Mouse (Mus musculus): ENCODE measurements around the gene Ppm1b.
A peak's percentile ranks its signal among the peaks of the same experiment; 100 is the strongest.
"Not testable (repeated sequence)": the region's sequence is repeated elsewhere in the genome, so short reads cannot be mapped to it uniquely, and the experiment has no call there.

The Ppm1b gene

GRCm38 (mm10) chr17:84956441-84956840 lies at the start of gene Ppm1b:
Gene Ppm1b (plus strand): TSS chr17:84956741.
- no peak for DNase-seq (ENCODE audit: low spot score)

- DNase-seq (ENCODE audit: low spot score) = no peak
Measured at GRCm38 (mm10) chr17:84921666-84922376, 34.7 kb upstream of the Ppm1b start.

GRCm38 (mm10) chr17:84924779-84925178 lies 31.8 kb upstream of the Ppm1b start:
- DNase-seq (ENCODE audit: low spot score) = no peak

GRCm38 (mm10) chr17:84926233-84926632 lies 30.3 kb upstream of the Ppm1b start:
- no peak for DNase-seq (ENCODE audit: low spot score)

- no peak for DNase-seq (ENCODE audit: low spot score)
Measured at GRCm38 (mm10) chr17:84927580-84927979, 29.0 kb upstream of the Ppm1b start.

- no peak for DNase-seq (ENCODE audit: low spot score)
Measured at GRCm38 (mm10) chr17:84932943-84933342, 23.6 kb upstream of the Ppm1b start.

GRCm38 (mm10) chr17:84933968-84934367 lies 22.6 kb upstream of the Ppm1b start:
- DNase-seq (ENCODE audit: low spot score) = no peak

- not testable (repeated sequence) for DNase-seq (ENCODE audit: low spot score)
Measured at GRCm38 (mm10) chr17:84935620-84936019, 20.9 kb upstream of the Ppm1b start.

GRCm38 (mm10) chr17:84936301-84936700 lies 20.2 kb upstream of the Ppm1b start:
- DNase-seq (ENCODE audit: low spot score) = no peak

- no peak for DNase-seq (ENCODE audit: low spot score)
Measured at GRCm38 (mm10) chr17:84936809-84937208, 19.7 kb upstream of the Ppm1b start.

- no peak for DNase-seq (ENCODE audit: low spot score)
Measured at GRCm38 (mm10) chr17:84937220-84937619, 19.3 kb upstream of the Ppm1b start.

GRCm38 (mm10) chr17:84938215-84938614 lies 18.3 kb upstream of the Ppm1b start:
- peak; percentile 29 for DNase-seq (ENCODE audit: low spot score)

GRCm38 (mm10) chr17:84940017-84940731 lies 16.4 kb upstream of the Ppm1b start:
- DNase-seq (ENCODE audit: low spot score) = no peak

GRCm38 (mm10) chr17:84941291-84941868 lies 15.2 kb upstream of the Ppm1b start:
- no peak for DNase-seq (ENCODE audit: low spot score)

- no peak for DNase-seq (ENCODE audit: low spot score)
Measured at GRCm38 (mm10) chr17:84942358-84943032, 14.0 kb upstream of the Ppm1b start.

- no peak for DNase-seq (ENCODE audit: low spot score)
Measured at GRCm38 (mm10) chr17:84943033-84943393, 13.5 kb upstream of the Ppm1b start.

- DNase-seq (ENCODE audit: low spot score) = no peak
Measured at GRCm38 (mm10) chr17:84944348-84944747, 12.2 kb upstream of the Ppm1b start.

- DNase-seq (ENCODE audit: low spot score) = no peak
Measured at GRCm38 (mm10) chr17:84952521-84952920, 4.0 kb upstream of the Ppm1b start.

- no peak for DNase-seq (ENCODE audit: low spot score)
Measured at GRCm38 (mm10) chr17:84953776-84954175, 2.8 kb upstream of the Ppm1b start.

- no peak for DNase-seq (ENCODE audit: low spot score)
Measured at GRCm38 (mm10) chr17:84954881-84955280, 1.7 kb upstream of the Ppm1b start.

- DNase-seq (ENCODE audit: low spot score) = peak; percentile 93
Measured at GRCm38 (mm10) chr17:84956931-84957486, 468 bp downstream of the Ppm1b start.
